Mouse (Mus musculus) heart, embryonic 14.5 days (tissue): Measurements from ENCODE around the gene Mknk2. TPM values are rescaled to one million over a fixed set of nuclear protein-coding genes. Genes with fewer than 3 reads are reported as not detected.
"Not testable (repeated sequence)": the region's sequence is repeated elsewhere in the genome, so short reads cannot be mapped to it uniquely, and the experiment has no call there.

ENCODE experiments used
- ATAC-seq: fragments of 200-750 bp; cut with Nextera tagmentation; 2 replicates; pipeline ENCODE4 v1.8.0; 2017; ENCODE audit warnings: low read depth, moderate TSS enrichment; ENCODE audit not compliant: insufficient number of reproducible peaks, insufficient read depth, low FRiP score
- H3K27ac ChIP-seq, 2 experiments: fragments of 200-500 bp in 1 of 2; fragments of 300-500 bp in 1 of 2; sonication (generic) in 1 of 2; replicated peaks in 1 of 2; 2 replicates each; pipeline ENCODE4 v1.5.1; 2012 to 2014; ENCODE audit warnings: low read depth in 2 of 2, low read length in 2 of 2, control low read depth in 1 of 2, mild to moderate bottlenecking in 1 of 2, mixed read lengths in 1 of 2; ENCODE audit not compliant: control insufficient read depth in 1 of 2, insufficient read depth in 1 of 2
- H3K27me3 ChIP-seq: fragments of 300-500 bp; sonication (generic); 2 replicates; pipeline ENCODE4 v1.6.1; 2014; ENCODE audit warnings: mild to moderate bottlenecking, low read length, control low read depth; ENCODE audit not compliant: control insufficient read depth, insufficient read depth
- H3K36me3 ChIP-seq: fragments of 300-500 bp; sonication (generic); 2 replicates; pipeline ENCODE4 v1.6.1; 2014; ENCODE audit warnings: mild to moderate bottlenecking, control low read depth, low read length, mixed read lengths; ENCODE audit not compliant: control insufficient read depth, insufficient read depth
- H3K4me1 ChIP-seq, 2 experiments: fragments of 200-500 bp in 1 of 2; fragments of 300-500 bp in 1 of 2; sonication (generic) in 1 of 2; 2 replicates each; pipeline ENCODE4 v1.6.1; 2012 to 2014; ENCODE audit warnings: low read length in 2 of 2, control low read depth in 1 of 2, mixed read lengths in 1 of 2; ENCODE audit not compliant: control insufficient read depth in 2 of 2, insufficient read depth in 2 of 2
- H3K4me2 ChIP-seq: fragments of 300-500 bp; sonication (generic); 2 replicates; pipeline ENCODE4 v1.6.1; 2014; ENCODE audit warnings: mild to moderate bottlenecking, low read length
- H3K4me3 ChIP-seq, 2 experiments: fragments of 200-500 bp in 1 of 2; fragments of 300-500 bp in 1 of 2; sonication (generic) in 1 of 2; 2 replicates each; pipeline ENCODE4 v1.5.1; 2012 to 2014; ENCODE audit warnings: low read length in 2 of 2, mild to moderate bottlenecking in 2 of 2, control low read depth in 1 of 2, low read depth in 1 of 2, moderate library complexity in 1 of 2; ENCODE audit not compliant: control insufficient read depth in 1 of 2, insufficient read depth in 1 of 2
- H3K9ac ChIP-seq: fragments of 300-500 bp; sonication (generic); 2 replicates; pipeline ENCODE4 v1.6.1; 2014; ENCODE audit warnings: mild to moderate bottlenecking, low read length
- H3K9me3 ChIP-seq: fragments of 300-500 bp; sonication (generic); 2 replicates; pipeline ENCODE4 v1.6.1; 2016; ENCODE audit warnings: low read length, control low read depth; ENCODE audit not compliant: control insufficient read depth
- WGBS: fragments of 180-500 bp; shearing (Covaris S2); extraction: QIAGEN DNeasy Blood & Tissue Kit; methylation state at CpG from one replicate; pipeline ENCODE4 v1.1.7; 2014; 5-methylcytosine and 5-hydroxymethylcytosine counted together
- polyA plus RNA-seq: library from polyadenylated mRNA; unstranded; fragments of >200 nt; fragmentation: Nextera tagmentation; extraction: Ambion mirVana; gene quantifications from 2 replicates; pipeline ENCODE4 v1.2.1, GENCODE M21; 2014

Gene Mknk2
- polyA plus RNA-seq, 1 experiment from 2014 or later, result 82.7 TPM

DNA sequence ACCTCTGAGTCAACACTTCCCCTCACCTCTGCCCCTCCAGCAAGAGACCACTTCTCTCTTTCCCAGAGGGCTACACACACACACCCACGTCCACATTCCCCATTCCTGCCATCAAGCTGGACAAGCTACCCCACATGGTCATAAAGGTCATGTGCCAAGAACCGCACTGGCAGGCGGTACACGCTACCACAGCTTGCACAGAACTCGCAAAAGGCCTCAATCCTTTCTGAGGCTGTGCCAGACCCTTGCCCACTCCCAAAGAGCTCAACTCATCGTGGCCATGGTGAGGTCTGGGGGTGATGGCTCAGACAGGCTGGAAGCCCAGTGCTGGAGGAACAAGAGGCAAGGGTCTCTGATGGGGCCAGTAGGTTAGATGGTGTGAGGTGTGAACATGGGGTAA is 23.0 kb downstream of the Mknk2 start:
- H3K9ac ChIP-seq, result 0 out of 2 replicates have a peak overlapping the region, but pooled peaks have one; percentile 31
- 85% methylated on average over 6 of the region's 6 CpGs for WGBS
- H3K27ac ChIP-seq, result no peak overlapping the region

DNA sequence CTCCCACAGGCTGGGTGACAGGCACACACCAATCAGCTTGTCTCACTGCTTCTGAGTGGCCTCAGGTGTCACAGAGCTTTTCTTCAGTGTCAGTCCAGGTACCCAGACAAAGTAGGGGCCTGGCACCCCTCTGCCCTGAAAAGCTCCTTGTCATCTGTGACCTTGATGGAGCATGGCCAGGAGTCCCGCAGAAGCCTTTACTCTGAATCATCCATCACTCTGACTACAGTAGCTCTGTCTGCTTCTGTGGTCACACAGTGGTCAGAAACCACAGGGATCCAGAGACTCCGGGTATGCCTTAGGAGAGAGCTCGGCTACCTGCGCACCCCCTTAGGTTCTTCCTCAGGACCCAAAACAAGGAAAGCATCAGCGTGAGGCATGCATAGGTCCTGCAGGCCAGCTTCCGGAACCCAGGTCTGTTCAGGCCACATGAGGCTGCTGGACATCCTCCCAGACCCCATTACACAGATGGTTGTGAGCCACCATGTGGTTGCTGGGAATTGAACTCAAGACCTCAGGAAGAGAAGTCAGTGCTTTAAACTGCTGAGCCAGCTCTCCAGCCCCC is 24.7 kb downstream of the Mknk2 start:
- no peak overlapping the region for H3K9ac ChIP-seq
- WGBS, result 85% methylated on average over 6 of the region's 6 CpGs
- no peak for ATAC-seq

More for the DNA sequence above, 23.0 kb downstream of the Mknk2 start:
- Histone ChIP-seq H3K4me3 (no peak overlapping the region), H3K4me1 (peaks cover 12 to 25% of the 10 kb centered on the region in 2 experiments), H3K27me3 (no peaks in the 10 kb centered on the region), H3K4me2 (peak overlapping the region; percentile 77), H3K9me3 (no peaks in the 10 kb centered on the region), H3K36me3 (peaks cover 6% of the 10 kb centered on the region; the same call in 1 of the 2 replicates)
- ATAC-seq, result no peak

DNA sequence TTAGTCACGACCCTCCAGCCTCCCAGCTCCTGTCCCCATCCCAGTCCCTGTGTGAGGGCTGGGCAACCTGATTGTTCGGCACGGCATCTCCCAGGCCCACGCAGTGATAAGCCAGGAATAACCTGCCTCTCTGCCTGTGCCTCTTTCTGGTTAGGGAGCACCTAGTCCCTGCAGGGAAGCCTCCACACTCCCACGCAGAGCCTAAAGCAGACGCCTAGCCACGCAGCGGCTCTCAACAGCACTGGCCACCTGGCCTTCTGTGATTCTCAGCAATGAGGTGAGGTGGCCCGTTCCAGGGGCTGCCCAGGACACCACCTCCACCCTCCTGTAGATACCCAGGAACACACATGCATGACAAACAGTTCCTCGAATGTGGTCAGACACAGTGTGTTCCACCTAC is 27.5 kb downstream of the Mknk2 start:
- peaks cover 35% of the 10 kb centered on the region for H3K36me3 ChIP-seq
- H3K9me3 ChIP-seq, result no peaks in the 10 kb centered on the region
- H3K4me2 ChIP-seq, result no peak overlapping the region
- H3K9ac ChIP-seq, result no peak overlapping the region
- H3K4me3 ChIP-seq, result no peak overlapping the region
- ATAC-seq, result no peak
- H3K27me3 ChIP-seq, result no peaks in the 10 kb centered on the region
- H3K4me1 ChIP-seq, result peaks cover 5 to 13% of the 10 kb centered on the region in 2 experiments
- WGBS, result 77% methylated on average over 10 of the region's 10 CpGs
- H3K27ac ChIP-seq, result no peak overlapping the region

More for the DNA sequence above, 24.7 kb downstream of the Mknk2 start:
- Histone ChIP-seq H3K27me3 (no peaks in the 10 kb centered on the region), H3K9me3 (no peaks in the 10 kb centered on the region), H3K4me2 (no peak overlapping the region), H3K4me1 (peaks cover 12 to 23% of the 10 kb centered on the region in 2 experiments), H3K36me3 (peaks cover 9% of the 10 kb centered on the region), H3K27ac (no peak overlapping the region), H3K4me3 (no peak overlapping the region)

DNA sequence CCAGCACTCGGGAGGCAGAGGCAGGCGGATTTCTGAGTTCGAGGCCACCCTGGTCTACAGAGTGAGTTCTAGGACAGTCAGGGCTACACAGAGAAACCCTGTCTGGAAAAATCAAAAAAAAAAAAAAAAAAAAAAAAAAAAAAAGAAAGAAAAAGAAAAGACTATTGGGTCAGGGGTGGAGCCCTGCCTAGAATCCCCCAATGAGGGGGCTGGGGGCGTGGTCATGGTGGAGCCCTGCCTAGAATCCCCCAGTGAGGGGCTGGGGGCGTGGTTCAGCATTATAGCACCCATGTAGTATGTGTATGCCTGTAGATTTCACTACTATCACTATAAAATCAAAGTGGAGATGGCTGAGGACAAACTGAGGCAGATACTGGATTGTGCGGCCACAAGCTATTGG is 28.0 kb downstream of the Mknk2 start:
- H3K4me1 ChIP-seq, ATAC-seq, H3K27me3 ChIP-seq, H3K4me3 ChIP-seq, H3K27ac ChIP-seq, H3K9ac ChIP-seq, H3K4me2 ChIP-seq, H3K9me3 ChIP-seq: not testable (repeated sequence)
- 84% methylated on average over 6 of the region's 6 CpGs for WGBS
- H3K36me3 ChIP-seq, result peaks cover 40% of the 10 kb centered on the region

DNA sequence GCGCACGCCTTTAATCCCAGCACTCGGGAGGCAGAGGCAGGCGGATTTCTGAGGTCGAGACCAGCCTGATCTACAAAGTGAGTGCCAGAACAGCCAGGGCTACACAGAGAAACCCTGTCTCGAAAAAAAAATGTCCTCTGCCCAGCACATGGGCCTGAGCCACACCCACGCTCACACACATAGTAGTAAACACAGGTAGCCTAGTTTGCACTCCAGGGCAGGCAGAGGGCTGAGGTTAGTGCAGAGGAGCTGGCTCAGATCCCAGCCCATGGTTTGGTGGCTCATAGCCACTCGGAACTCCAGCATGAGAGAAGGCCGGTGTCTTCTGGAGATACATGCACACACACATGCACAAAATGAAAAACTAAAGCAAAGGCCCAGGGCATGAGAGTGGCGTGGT is 31.0 kb downstream of the Mknk2 start:
- Histone ChIP-seq H3K27me3 (no peaks in the 10 kb centered on the region), H3K4me3 (no peak overlapping the region), H3K4me1 (no peaks in the 10 kb centered on the region; a peak in 1 of 4 replicates), H3K9me3 (no peaks in the 10 kb centered on the region), H3K27ac (no peak overlapping the region), H3K36me3 (peaks cover 65% of the 10 kb centered on the region), H3K4me2 (no peak overlapping the region), H3K9ac (no peak overlapping the region)
- no peak for ATAC-seq
- 94% methylated on average over 10 of the region's 10 CpGs for WGBS

DNA sequence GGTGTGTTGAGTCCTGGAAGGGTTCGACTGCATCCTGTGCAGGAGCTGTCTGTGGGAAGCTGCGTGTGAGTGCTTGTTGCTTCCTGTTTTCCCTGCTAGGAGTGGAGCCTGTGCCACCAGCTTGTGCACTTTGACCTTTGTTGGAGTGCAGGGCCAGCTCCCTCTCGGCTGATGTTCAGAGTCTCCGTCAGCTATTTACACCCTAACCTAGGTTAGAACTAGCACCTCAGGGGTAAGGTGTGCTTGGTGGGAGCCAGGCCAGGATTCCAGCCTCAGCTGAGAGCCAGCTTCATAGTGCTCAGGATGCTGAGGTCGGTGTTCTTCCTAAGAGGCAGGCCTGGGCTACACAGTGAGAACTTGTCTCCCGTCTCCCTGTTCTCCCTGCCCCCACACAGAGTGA is 42.6 kb downstream of the Mknk2 start:
- ATAC-seq, result no peak
- peaks cover 0 to under 1% of the 10 kb centered on the region in 2 experiments; a peak in 1 of 4 replicates for H3K4me1 ChIP-seq
- WGBS, result 78% methylated on average over 6 of the region's 6 CpGs
- H3K9ac ChIP-seq, result no peak overlapping the region
- no peaks in the 10 kb centered on the region for H3K9me3 ChIP-seq
- peaks cover 72% of the 10 kb centered on the region for H3K36me3 ChIP-seq
- no peaks in the 10 kb centered on the region for H3K27me3 ChIP-seq
- no peak overlapping the region for H3K27ac ChIP-seq
- no peak overlapping the region for H3K4me2 ChIP-seq
- H3K4me3 ChIP-seq, result no peak overlapping the region

DNA sequence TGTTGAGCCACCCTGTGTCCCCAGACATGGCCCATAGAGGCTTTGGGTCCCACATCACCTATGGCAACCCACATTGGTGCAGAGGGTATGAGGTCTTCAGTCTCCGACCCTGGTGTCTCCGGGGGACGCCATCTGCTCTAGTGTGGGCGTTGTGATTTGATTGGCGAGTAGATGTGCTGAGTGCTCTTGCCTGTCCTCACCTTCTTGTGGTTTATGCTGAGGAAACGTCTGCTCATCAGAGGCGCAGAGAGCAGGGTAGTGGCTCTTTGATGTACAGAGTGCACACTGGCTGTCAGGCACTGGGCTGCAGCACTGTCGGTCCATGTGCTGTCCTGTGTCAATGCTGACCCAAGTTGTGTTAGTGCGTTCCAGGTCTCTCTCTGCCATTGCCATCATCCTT is 49.0 kb downstream of the Mknk2 start:
- Histone ChIP-seq H3K4me3 (no peak overlapping the region), H3K27ac (no peak overlapping the region), H3K36me3 (peaks cover 8% of the 10 kb centered on the region), H3K9me3 (no peaks in the 10 kb centered on the region), H3K9ac (no peak overlapping the region), H3K4me1 (peaks cover 32 to 53% of the 10 kb centered on the region in 2 experiments), H3K27me3 (no peaks in the 10 kb centered on the region), H3K4me2 (no peak overlapping the region)
- 66% methylated on average over 9 of the region's 9 CpGs for WGBS
- ATAC-seq, result no peak

DNA sequence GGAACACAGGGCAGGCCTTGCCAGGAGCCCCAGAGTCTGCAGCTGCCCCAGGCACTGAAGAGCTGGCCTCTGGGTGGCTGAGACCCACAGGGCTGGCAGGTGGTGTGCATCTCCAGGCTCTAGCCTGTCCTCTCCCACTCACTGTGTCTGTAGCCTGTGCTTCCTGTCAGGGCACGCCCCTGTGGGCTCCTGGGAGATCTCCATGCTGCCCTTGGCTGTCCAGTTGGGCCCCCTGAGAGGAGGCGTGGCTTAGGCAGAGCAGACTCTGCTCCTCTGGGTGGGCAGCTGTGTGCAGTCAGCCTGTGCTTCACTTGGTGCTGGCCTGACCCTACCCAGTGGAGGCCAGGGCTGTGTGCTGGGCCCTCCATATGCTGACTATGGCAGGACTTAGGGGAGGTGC is 50.2 kb downstream of the Mknk2 start:
- no peaks in the 10 kb centered on the region for H3K27me3 ChIP-seq
- H3K9ac ChIP-seq, result peak overlapping the region; percentile 56
- H3K4me2 ChIP-seq, result 0 out of 2 replicates have a peak overlapping the region, but pooled peaks have one; percentile 27
- H3K36me3 ChIP-seq, result peaks cover 6% of the 10 kb centered on the region
- peaks cover 39 to 60% of the 10 kb centered on the region in 2 experiments for H3K4me1 ChIP-seq
- 0 out of 4 replicates have a peak overlapping the region, but pooled peaks of 1 of the 2 experiments have one; percentile 12 for H3K27ac ChIP-seq
- 9% methylated on average over 2 of the region's 2 CpGs for WGBS
- no peaks in the 10 kb centered on the region for H3K9me3 ChIP-seq
- ATAC-seq, result 0 out of 2 replicates have a peak, but pooled peaks have one; percentile 23
- H3K4me3 ChIP-seq, result no peak overlapping the region
